Mouse (Mus musculus) spleen, postnatal 36 days (tissue): Measurements from ENCODE around the gene Sec14l5.
"Not testable (repeated sequence)": the region's sequence is repeated elsewhere in the genome, so short reads cannot be mapped to it uniquely, and the experiment has no call there.

Source experiments
- DNase-seq, 2 experiments: peaks; one replicate each; pipeline ENCODE4 v3.0.0; 2022; ENCODE audit warnings: low spot score in 2 of 2, mixed read lengths in 1 of 2

Gene Sec14l5

DNA sequence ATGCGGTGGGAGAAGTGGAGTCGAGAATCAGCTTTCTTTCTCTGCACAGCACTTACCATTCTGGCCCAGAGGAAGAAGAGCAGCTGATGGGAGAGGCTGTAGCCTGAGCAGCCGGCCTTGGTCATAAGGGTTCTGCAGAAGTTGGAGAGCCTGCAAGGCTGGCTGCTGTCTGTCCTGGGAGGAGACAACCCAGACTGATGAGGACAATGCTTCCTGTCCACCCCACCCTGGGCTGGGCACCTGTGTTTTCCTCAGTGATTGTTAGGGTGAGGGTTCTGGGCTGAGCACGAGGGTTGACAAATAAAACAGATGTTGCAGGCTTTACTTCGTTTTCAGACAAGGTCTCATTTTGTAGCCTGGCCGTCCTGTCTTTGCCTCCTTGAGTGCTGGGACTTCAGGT is 69.8 kb downstream of the Sec14l5 start:
- no peak for DNase-seq

DNA sequence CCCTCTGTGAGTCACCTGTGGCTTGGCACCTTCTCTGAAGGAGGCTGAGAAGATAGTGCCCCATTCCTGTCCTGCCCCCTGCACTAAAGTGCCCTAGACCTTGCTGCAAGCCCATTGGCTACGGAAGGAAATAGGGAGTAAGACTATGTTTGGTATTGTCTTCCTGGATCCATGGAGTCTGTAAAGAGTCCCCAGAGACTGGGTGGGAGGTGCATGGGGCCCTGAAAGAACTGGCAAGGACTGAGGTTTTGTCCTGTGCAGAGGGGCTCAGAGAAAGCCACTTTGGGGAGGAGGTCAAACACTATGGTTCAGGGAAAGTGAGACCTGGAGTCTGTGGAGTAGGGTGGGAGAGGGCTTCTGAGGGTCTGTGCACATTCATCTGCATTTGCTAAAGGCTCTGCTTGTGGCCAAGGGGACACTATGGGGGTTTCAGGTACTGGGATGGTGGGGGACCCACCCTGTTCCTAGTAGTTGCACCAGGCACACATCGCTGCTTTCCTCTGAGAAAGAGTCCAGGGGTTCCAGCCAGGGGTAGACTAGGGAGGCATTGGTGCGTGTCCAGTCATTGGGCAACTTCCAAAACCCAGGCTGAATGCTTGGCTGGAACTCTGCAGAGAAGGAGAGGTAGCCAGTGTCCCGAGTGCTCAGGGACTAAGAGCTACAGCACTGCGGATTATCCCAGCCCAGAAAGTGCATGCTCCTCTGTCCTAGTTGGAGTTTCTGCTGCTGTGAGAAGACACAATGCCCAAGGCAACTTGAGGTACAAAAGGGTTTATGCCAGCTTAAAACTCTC is 70.6 kb downstream of the Sec14l5 start:
- DNase-seq, result no peak

DNA sequence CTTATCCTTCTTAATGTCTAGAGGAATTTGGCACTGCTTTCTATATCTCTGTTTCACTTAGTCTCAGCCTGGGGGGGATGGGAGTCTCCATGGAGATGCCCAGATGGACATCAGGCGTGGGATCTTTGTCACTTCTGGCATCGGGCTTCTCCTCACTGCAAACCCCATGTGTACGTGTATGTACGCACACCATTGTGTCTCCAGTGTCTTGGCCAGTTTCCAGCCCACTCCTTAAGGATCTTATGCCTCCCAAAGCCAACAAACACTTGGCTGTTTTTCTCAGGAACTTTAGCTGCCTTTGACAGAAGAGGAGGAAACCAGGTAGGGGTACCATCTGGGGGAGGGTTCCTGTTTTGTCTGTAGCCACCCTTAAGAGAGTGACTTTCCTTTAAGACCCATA is 74.5 kb downstream of the Sec14l5 start:
- no peak for DNase-seq

DNA sequence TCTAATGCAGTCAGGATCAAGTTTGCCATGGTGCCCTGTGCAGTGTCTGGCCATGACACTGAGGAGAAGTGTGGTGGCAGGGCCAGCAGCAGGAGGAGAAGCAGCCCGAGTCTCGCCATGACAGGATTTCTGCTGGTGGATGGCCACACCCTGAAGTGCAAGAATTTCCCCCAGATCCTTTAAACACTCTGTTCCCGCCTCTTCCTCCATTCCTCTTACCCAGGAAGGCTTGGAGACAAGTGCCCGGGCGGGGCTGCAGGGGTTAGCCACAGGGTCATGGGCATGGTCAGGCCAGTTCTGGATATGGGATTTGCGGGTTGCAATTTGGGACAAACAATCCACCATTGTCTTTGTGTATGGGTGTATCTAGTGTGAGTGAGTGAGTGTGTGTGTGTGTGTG is 75.2 kb downstream of the Sec14l5 start, which contains the start of gene AU021092:
Gene AU021092 (minus strand): TSS at position 160 of the 400 bp plus-strand sequence.
- no peak for DNase-seq

DNA sequence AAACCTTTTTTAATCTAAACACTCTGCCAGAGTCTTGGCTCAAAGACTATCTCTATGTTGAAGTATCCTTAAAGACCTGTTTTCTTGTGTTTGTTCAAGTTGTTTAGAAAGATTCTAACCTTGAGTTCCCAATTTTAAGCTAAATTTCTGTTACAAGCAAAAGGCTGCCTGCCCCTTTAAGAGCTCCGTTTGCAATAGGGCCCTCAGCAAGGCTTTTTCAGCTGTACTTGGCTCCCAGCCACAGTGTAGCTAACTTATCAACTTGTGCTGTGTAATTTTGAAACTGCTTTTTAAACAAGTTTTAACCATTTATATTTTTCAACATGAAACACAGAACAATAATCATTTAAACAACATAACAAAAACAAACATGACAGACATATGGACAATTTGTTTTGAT is 79.6 kb downstream of the Sec14l5 start:
- not testable (repeated sequence) for DNase-seq

DNA sequence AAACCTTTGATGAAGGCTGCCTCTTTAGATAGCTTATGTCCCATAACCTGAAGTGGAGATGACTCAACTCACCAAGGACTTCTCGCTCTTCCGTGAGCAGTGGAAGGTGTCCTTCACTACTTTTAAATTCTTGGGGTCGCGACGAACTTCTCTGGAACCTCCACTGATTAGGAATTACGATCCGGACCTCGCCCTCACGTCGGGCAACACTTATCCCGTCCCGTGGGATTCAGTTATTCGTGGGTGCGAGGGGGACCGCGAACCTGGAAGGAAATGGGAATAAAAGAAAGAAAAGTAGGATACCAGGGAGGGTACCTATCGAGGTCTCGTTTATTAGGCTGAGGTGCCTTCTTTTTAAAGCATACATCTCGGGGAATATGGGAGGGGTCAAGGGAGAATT is 80.6 kb downstream of the Sec14l5 start:
- not testable (repeated sequence) for DNase-seq

DNA sequence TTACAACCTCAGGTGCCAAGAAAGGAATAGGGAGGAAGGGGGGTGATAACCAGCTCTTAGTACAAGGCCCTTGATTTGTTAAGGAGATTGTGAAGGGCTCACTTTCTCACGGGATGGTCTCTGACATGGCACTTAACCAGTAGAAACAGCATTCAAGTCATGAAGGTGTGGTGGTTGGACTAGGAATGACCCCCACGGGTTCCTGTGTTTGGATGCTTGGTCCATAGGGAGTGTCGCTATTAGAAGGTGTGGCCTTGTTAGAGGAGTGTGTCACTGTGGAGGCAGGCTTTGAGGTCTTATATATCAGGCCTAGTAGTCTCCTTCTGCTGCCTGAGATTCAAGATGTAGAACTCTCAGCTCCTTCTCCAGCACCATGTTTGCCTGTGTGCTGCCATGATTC is 81.2 kb downstream of the Sec14l5 start:
- DNase-seq, result not testable (repeated sequence)

DNA sequence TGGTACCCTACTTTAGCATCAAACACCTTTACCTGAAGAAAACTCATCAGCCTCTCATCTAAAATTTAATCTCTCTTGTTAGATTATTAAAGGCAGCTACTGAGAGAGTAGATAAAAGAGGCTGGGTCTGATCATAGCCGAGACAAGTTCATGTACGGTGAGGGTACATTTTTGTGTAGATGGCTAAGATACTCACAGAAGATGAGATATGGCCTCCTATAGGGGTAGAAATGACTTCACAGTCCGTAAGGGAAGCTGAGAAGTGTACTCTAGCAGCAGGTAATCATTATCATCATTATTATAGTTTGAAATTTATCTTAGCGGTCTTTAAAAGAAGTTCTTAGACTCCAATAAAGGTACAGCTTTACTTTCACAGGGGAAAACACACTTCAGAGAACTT is 86.1 kb downstream of the Sec14l5 start:
- no peak for DNase-seq

DNA sequence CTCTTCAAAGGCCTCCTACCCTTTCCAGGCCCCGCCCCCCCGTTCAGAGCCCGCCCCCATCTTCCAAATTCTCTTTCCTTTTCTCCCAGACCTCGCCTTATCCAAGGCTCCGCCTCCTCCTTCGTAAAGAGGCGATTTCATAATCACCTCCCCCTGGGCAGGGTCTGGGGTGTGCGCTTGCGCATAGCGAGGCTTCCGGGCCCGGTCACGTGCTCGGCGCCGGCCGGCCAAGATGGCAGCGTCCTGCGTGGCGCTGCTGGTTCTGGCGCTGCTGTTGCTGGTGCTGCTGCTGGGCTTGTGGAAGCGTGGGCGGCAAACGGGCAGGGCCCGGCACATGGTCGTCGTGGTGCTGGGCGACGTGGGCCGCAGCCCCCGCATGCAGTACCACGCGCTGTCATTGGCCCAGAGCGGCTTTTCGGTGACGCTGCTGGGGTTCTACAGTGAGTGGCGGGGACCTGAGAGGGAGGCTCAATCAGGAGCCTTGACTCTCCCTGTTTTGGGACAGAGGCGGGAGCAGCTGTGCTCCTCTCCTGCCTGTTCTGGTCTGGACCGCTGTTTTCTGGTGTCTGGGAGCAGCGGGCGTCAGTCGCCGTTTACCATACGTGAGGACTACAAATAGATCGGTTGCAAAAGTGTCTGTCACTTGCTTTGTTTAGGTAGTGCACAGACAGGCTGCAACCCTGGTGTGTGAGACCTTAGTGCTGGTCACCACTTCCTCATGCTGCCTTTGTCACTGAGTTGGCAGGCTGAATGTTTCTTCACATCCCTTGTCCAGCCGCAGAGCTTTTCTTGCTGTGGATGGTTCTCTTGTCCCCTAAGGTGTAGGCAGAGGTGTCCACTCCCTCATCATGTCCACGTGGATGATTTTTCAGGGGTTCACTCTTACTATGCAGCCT is 86.8 kb downstream of the Sec14l5 start, which contains the start of gene Alg1:
Gene Alg1 (plus strand): TSS at position 204 of the 896 bp plus-strand sequence.
- DNase-seq, result peak; percentile 91 to 92
